Mouse (Mus musculus) liver, postnatal 0 days (tissue): ENCODE measurements around the gene Fads6.

Source experiments
- CTCF ChIP-seq: sonication (generic); IDR thresholded peaks from 2 replicates; pipeline ENCODE4 v1.5.1; 2016; ENCODE audit warnings: antibody characterized with exemption, low read depth
- EP300 ChIP-seq: IDR thresholded peaks from 2 replicates; pipeline ENCODE4 v1.6.1; 2016; ENCODE audit warnings: antibody characterized with exemption, low read depth, mild to moderate bottlenecking

DNA sequence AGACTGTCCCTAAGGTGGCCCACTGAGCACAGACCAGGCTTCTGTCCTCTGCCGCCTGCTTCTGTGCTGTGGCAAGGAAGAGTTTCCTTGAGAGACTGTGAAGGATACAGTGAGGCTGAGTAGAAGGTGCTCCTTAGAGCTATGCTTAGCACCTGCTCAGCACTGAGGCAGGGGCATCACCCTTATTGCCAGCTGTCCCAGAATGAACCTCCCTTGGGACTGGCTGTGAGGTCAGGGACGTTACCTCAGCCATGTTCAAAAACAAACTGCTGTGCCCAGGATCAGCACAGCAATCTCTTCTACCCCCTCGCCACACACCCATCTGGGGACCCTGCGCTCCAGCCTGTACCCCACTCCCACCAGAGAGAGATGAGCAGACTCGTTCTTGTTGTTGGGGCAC is 64.6 kb downstream of the Fads6 start:
- TF ChIP-seq CTCF, result no peak
- TF ChIP-seq EP300, result no peak
